Mouse (Mus musculus): ENCODE data around the gene Gm10197. TPM values are rescaled to one million over a fixed set of nuclear protein-coding genes. Genes with fewer than 3 reads are reported as not detected.

Gene Gm10197
- total RNA-seq, 2 experiments from 2014 or later = not detected

- intact Hi-C loops (cut with DNase I) = no loop called here
- DNase-seq = no peak
Measured at GRCm38 (mm10) chr19:53364551-53364950, 7.0 kb downstream of the Gm10197 start.

GRCm38 (mm10) chr19:53362967-53363366 is 8.6 kb downstream of the Gm10197 start:
- DNase-seq = peak in 1 of 2 experiments; percentile 42
- intact Hi-C loops (cut with DNase I) = no loop called here

- intact Hi-C loops (cut with DNase I) = no loop called here
- DNase-seq = peak in 1 of 2 experiments; percentile 26
Measured at GRCm38 (mm10) chr19:53360265-53360958, 11.2 kb downstream of the Gm10197 start.

- DNase-seq = peak; percentile 52
- intact Hi-C loops (cut with DNase I) = no loop called here
Measured at GRCm38 (mm10) chr19:53359160-53360033, 12.2 kb downstream of the Gm10197 start.

- intact Hi-C loops (cut with DNase I) = no loop called here
- DNase-seq = no peak
Measured at GRCm38 (mm10) chr19:53355065-53355464, 16.5 kb downstream of the Gm10197 start.

GRCm38 (mm10) chr19:53354271-53355000 is 17.1 kb downstream of the Gm10197 start:
- intact Hi-C loops (cut with DNase I) = no loop called here
- no peak for DNase-seq

- intact Hi-C loops (cut with DNase I) = no loop called here
- DNase-seq = no peak
Measured at GRCm38 (mm10) chr19:53353864-53354263, 17.7 kb downstream of the Gm10197 start.

GRCm38 (mm10) chr19:53345766-53346165 is 25.8 kb downstream of the Gm10197 start:
- intact Hi-C loops (cut with DNase I) = no loop called here
- no peak for DNase-seq

- no peak for DNase-seq
- intact Hi-C loops (cut with DNase I) = no loop called here
Measured at GRCm38 (mm10) chr19:53344062-53344461, 27.5 kb downstream of the Gm10197 start.

GRCm38 (mm10) chr19:53343174-53343881 is 28.2 kb downstream of the Gm10197 start:
- no peak for DNase-seq
- intact Hi-C loops (cut with DNase I) = no loop called here

GRCm38 (mm10) chr19:53340423-53340822 is 31.1 kb downstream of the Gm10197 start:
- intact Hi-C loops (cut with DNase I) = no loop called here
- peak in 1 of 2 experiments; percentile 30 for DNase-seq

GRCm38 (mm10) chr19:53335241-53335640 is 36.3 kb downstream of the Gm10197 start:
- no peak for DNase-seq
- intact Hi-C loops (cut with DNase I) = no loop called here

- intact Hi-C loops (cut with DNase I) = loop anchor here (5.0 kb wide), 1 partner anchor 34 kb away; no protein-coding TSS in a partner anchor
- no peak for DNase-seq
Measured at GRCm38 (mm10) chr19:53333730-53334129, 37.8 kb downstream of the Gm10197 start.

GRCm38 (mm10) chr19:53331882-53332500 is 39.6 kb downstream of the Gm10197 start:
- intact Hi-C loops (cut with DNase I) = loop anchor here (5.0 kb wide), 1 partner anchor 35 kb away; no protein-coding TSS in a partner anchor
- no peak for DNase-seq

- peak; percentile 77 to 84 for DNase-seq
- intact Hi-C loops (cut with DNase I) = loop anchor here (1.0 to 5.0 kb wide), 2 partner anchors 37 to 82 kb away; no protein-coding TSS in a partner anchor
Measured at GRCm38 (mm10) chr19:53329992-53330381, 41.6 kb downstream of the Gm10197 start.

GRCm38 (mm10) chr19:53329221-53329991 is 42.2 kb downstream of the Gm10197 start:
- DNase-seq = peak; percentile 93 to 96
- intact Hi-C loops (cut with DNase I) = loop anchor here (1.0 kb wide), 1 partner anchor 81 kb away; no protein-coding TSS in a partner anchor

- DNase-seq = no peak
- intact Hi-C loops (cut with DNase I) = no loop called here
Measured at GRCm38 (mm10) chr19:53328116-53328515, 43.5 kb downstream of the Gm10197 start.

- intact Hi-C loops (cut with DNase I) = no loop called here
- peak; percentile 74 to 80 for DNase-seq
Measured at GRCm38 (mm10) chr19:53325578-53326295, 45.8 kb downstream of the Gm10197 start.

Data from heart, postnatal 10 days (tissue).